Mouse (Mus musculus) hindbrain, embryonic 10.5 days (tissue): ENCODE results near the gene Scrt2. TPM values are rescaled to one million over a fixed set of nuclear protein-coding genes. Genes with fewer than 3 reads are reported as not detected.
A peak's percentile ranks its signal among the peaks of the same experiment; 100 is the strongest.

Experiments used
- DNase-seq: peaks from one replicate; pipeline ENCODE4 v3.0.0-alpha.2; 2017; ENCODE audit warnings: low spot score
- H3K27ac ChIP-seq: fragments of 300-500 bp; sonication (generic); 2 replicates; pipeline ENCODE4 v1.5.1; 2016; ENCODE audit warnings: mild to moderate bottlenecking, moderate library complexity
- H3K27me3 ChIP-seq: fragments of 300-500 bp; sonication (generic); 2 replicates; pipeline ENCODE4 v1.6.1; 2016; ENCODE audit warnings: mild to moderate bottlenecking; ENCODE audit not compliant: poor library complexity, insufficient read depth, severe bottlenecking
- H3K36me3 ChIP-seq: fragments of 300-500 bp; sonication (generic); 2 replicates; pipeline ENCODE4 v1.6.1; 2016; ENCODE audit warnings: mild to moderate bottlenecking, moderate library complexity
- H3K4me1 ChIP-seq: fragments of 300-500 bp; sonication (generic); replicated peaks from 2 replicates; pipeline ENCODE4 v1.6.1; 2016; ENCODE audit warnings: mild to moderate bottlenecking
- H3K4me3 ChIP-seq: fragments of 300-500 bp; sonication (generic); 2 replicates; pipeline ENCODE4 v1.5.1; 2016; ENCODE audit warnings: mild to moderate bottlenecking, moderate library complexity
- H3K9me3 ChIP-seq: fragments of 300-500 bp; sonication (generic); 2 replicates; pipeline ENCODE4 v1.6.1; 2016; ENCODE audit warnings: mild to moderate bottlenecking, moderate library complexity
- WGBS: fragments of 180-500 bp; shearing (Covaris S2); methylation state at CpG from one replicate; pipeline ENCODE4 v1.1.7; 2016; 5-methylcytosine and 5-hydroxymethylcytosine counted together
- polyA plus RNA-seq: library from polyadenylated mRNA; unstranded; fragments of >200 nt; fragmentation: Nextera tagmentation; extraction: Ambion mirVana; gene quantifications from 2 replicates; pipeline ENCODE4 v1.2.1, GENCODE M21; 2016

The Scrt2 gene
- polyA plus RNA-seq, 1 experiment from 2014 or later: 19.0 TPM

DNA sequence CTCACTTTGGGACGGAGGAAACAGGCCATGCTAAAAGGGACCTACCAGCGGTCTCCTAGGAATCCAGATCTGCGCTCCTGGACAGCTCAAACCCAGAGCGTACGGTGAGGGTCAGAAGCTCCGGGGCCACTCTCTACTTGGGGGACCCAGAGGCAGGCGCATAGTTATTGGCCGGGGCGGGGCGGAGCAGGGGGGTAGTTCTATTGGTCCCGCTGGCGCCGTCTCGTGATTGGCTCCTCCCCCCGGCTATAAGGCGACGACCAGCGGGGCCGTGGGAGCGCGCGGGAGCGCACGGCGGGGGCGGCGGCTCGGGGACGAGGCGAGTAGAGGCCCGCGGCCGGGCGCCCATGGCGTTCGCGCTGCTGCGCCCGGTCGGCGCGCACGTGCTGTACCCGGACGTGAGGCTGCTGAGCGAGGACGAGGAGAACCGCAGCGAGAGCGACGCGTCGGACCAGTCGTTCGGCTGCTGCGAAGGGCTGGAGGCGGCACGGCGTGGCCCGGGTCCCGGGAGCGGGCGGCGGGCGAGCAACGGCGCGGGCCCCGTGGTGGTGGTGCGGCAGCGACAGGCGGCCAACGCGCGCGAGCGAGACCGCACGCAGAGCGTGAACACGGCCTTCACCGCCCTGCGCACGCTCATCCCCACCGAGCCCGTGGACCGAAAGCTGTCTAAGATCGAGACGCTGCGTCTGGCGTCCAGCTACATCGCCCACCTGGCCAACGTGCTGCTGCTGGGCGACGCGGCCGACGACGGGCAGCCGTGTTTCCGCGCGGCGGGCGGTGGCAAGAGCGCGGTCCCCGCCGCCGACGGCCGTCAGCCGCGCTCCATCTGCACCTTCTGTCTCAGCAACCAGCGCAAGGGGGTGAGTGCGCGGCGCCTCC is 62.2 kb downstream of the Scrt2 start, which contains the start of gene Tcf15:
TSS of gene Tcf15 (plus strand) at position 283 of the 879 bp plus-strand sequence.
- peak within 1 kb of the TSS; percentile 79 for H3K27ac ChIP-seq
- H3K4me1 ChIP-seq: peaks cover 52% of the 10 kb centered on the region
- H3K27me3 ChIP-seq: peaks cover 91% of the 10 kb centered on the region
- no peaks in the 10 kb centered on the region for H3K9me3 ChIP-seq
- peak; percentile 72 for DNase-seq
- WGBS: under 1% methylated on average over 118 of the region's 118 CpGs
- no peaks in the 10 kb centered on the region for H3K36me3 ChIP-seq
- peak within 1 kb of the TSS; percentile 57 for H3K4me3 ChIP-seq

DNA sequence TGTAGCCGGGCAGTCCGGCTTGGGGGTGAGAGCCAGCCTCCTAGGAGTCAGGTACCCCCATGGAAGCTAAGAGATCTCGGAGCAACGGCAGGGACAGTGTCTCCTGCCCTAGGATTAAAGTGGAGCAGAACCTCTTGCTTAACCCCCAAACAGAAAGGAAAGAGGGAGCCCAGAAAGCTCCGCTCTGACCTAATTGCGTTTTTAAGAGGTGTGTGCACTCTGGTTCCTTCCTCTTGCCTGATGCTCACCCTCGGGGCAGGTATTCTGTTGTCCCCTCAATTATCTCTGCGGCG is 62.8 kb downstream of the Scrt2 start:
- H3K4me3 ChIP-seq: peak overlapping the region; percentile 57
- peaks cover 92% of the 10 kb centered on the region for H3K27me3 ChIP-seq
- 16% methylated on average over 9 of the region's 9 CpGs for WGBS
- H3K27ac ChIP-seq: peak overlapping the region; percentile 78; the same call in 1 of the 2 replicates
- no peak for DNase-seq
- no peaks in the 10 kb centered on the region for H3K9me3 ChIP-seq
- peaks cover 49% of the 10 kb centered on the region for H3K4me1 ChIP-seq
- no peaks in the 10 kb centered on the region for H3K36me3 ChIP-seq

DNA sequence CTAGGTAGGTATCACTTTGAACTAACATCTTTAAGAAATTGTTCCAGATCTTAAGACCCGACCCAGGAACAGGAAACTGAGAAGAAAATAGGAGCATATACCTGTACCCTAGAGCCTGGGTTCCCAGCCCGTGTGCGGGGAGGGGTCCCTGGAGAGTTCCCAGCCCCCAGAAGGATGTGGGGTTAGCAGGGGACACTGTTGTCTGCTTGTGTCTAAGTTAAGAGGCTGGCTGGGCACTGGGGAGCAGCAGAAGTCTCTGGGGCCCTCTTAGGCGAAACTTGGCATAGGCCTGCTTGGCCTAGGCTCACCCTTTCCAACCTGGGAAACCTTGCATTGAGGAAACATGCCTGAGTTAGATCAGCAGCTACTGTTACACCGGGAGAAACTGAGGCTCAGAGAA is 63.2 kb downstream of the Scrt2 start:
- peak overlapping the region; percentile 57; the same call in 1 of the 2 replicates for H3K4me3 ChIP-seq

More for the DNA sequence above, 63.2 kb downstream of the Scrt2 start:
- WGBS: 61% methylated on average over 5 of the region's 5 CpGs
- DNase-seq: no peak
- Histone ChIP-seq H3K27ac (no peak overlapping the region), H3K36me3 (no peaks in the 10 kb centered on the region), H3K9me3 (no peaks in the 10 kb centered on the region), H3K27me3 (peaks cover 88% of the 10 kb centered on the region), H3K4me1 (peaks cover 45% of the 10 kb centered on the region)

Other genes with a start within 250 kb of the Scrt2 start
- gene Rspo4, start 238.6 kb upstream of the Scrt2 start, polyA plus RNA-seq: 0.77 and 1.3 TPM in 2 replicates
- gene Angpt4, start 170.3 kb upstream of the Scrt2 start, polyA plus RNA-seq: 0.22 and 0.31 TPM in 2 replicates
- 99.4 and 149 TPM in 2 replicates for gene Fam110a, start 101.3 kb upstream of the Scrt2 start, polyA plus RNA-seq
- 0.90 and 1.3 TPM in 2 replicates for gene Slc52a3, start 85.0 kb upstream of the Scrt2 start, polyA plus RNA-seq
- 15.6 and 18.7 TPM in 2 replicates for gene Srxn1, start 24.0 kb downstream of the Scrt2 start, polyA plus RNA-seq
- gene Tcf15, start 62.0 kb downstream of the Scrt2 start, polyA plus RNA-seq: 5.2 and 7.6 TPM in 2 replicates
- 83.7 and 91.3 TPM in 2 replicates for gene Csnk2a1, start 145.3 kb downstream of the Scrt2 start, polyA plus RNA-seq
- 27.7 and 30.0 TPM in 2 replicates for gene Tbc1d20, start 212.3 kb downstream of the Scrt2 start, polyA plus RNA-seq